Mouse (Mus musculus) MEL (cell line): Measurements from ENCODE around the gene Nudt17.
A peak's percentile ranks its signal among the peaks of the same experiment; 100 is the strongest.

ENCODE experiments used
- MYB ChIP-seq: IDR thresholded peaks from 2 replicates; pipeline ENCODE4 v1.6.1; 2011; ENCODE audit warnings: mild to moderate bottlenecking, low read depth, low read length, improper control_type of control experiment
- POLR2A ChIP-seq, 2 experiments: IDR thresholded peaks; 2 replicates each; pipeline ENCODE4 v1.6.1; 2011 to 2012; ENCODE audit warnings: low read length in 2 of 2, mild to moderate bottlenecking in 2 of 2, control low read depth in 1 of 2, improper control_type of control experiment in 1 of 2, low read depth in 1 of 2, moderate library complexity in 1 of 2; ENCODE audit not compliant: control insufficient read depth in 1 of 2, insufficient read depth in 1 of 2, poor library complexity in 1 of 2
- ZNF384 ChIP-seq: IDR thresholded peaks from 2 replicates; pipeline ENCODE4 v1.6.1; 2012; ENCODE audit warnings: low read depth, mild to moderate bottlenecking, inconsistent platforms, low read length, improper control_type of control experiment

GRCm38 (mm10) chr3:96696766-96697732 lies 11.3 kb downstream of the Nudt17 start:
- TF ChIP-seq POLR2A (IDR thresholded peaks at IDR 0.05; ENCODE audit: control insufficient read depth in 1 of 2, insufficient read depth in 1 of 2, low read depth in 1 of 2, low read length in 2 of 2, poor library complexity in 1 of 2): peak; percentile 62 to 86; a peak in 2 of 4 replicates
- no peak for TF ChIP-seq MYB
- no peak for TF ChIP-seq ZNF384
